Mouse (Mus musculus) midbrain, embryonic 10.5 days (tissue): ENCODE results near the gene Nutf2-ps1. TPM values are rescaled to one million over a fixed set of nuclear protein-coding genes. Genes with fewer than 3 reads are reported as not detected.

Experiments used
- DNase-seq: peaks from one replicate; pipeline ENCODE4 v3.0.0-alpha.2; 2017; ENCODE audit warnings: low spot score
- H3K27ac ChIP-seq: fragments of 300-500 bp; sonication (generic); replicated peaks from 2 replicates; pipeline ENCODE4 v1.5.1; 2016; ENCODE audit warnings: mild to moderate bottlenecking
- H3K27me3 ChIP-seq: fragments of 300-500 bp; sonication (generic); 2 replicates; pipeline ENCODE4 v1.6.1; 2016; ENCODE audit warnings: low read depth, mild to moderate bottlenecking; ENCODE audit not compliant: poor library complexity, severe bottlenecking
- H3K36me3 ChIP-seq: fragments of 300-500 bp; sonication (generic); 2 replicates; pipeline ENCODE4 v1.6.1; 2016; ENCODE audit warnings: mild to moderate bottlenecking, moderate library complexity
- H3K4me1 ChIP-seq: fragments of 300-500 bp; sonication (generic); 2 replicates; pipeline ENCODE4 v1.6.1; 2016
- H3K4me3 ChIP-seq: fragments of 300-500 bp; sonication (generic); 2 replicates; pipeline ENCODE4 v1.5.1; 2016; ENCODE audit warnings: mild to moderate bottlenecking, moderate library complexity
- H3K9me3 ChIP-seq: fragments of 300-500 bp; sonication (generic); replicated peaks from 2 replicates; pipeline ENCODE4 v1.6.1; 2016; ENCODE audit warnings: mild to moderate bottlenecking
- WGBS: fragments of 180-500 bp; shearing (Covaris S2); methylation state at CpG from one replicate; pipeline ENCODE4 v1.1.7; 2016; 5-methylcytosine and 5-hydroxymethylcytosine counted together
- polyA plus RNA-seq: library from polyadenylated mRNA; unstranded; fragments of >200 nt; fragmentation: Nextera tagmentation; extraction: Ambion mirVana; gene quantifications from 2 replicates; pipeline ENCODE4 v1.2.1, GENCODE M21; 2016

Gene Nutf2-ps1
- polyA plus RNA-seq, 1 experiment from 2014 or later, result 658 TPM

- DNase-seq, result no peak
- Histone ChIP-seq H3K27ac (peak overlapping the region; percentile 33), H3K4me1 (peaks cover 11% of the 10 kb centered on the region; the same call in 1 of the 2 replicates), H3K4me3 (no peak overlapping the region), H3K36me3 (no peaks in the 10 kb centered on the region), H3K27me3 (no peaks in the 10 kb centered on the region), H3K9me3 (0 out of 2 replicates have a peak, but pooled peaks cover 3% of the 10 kb centered on the region)
- 51% methylated on average over 4 of the region's 4 CpGs for WGBS
Observed at GRCm38 (mm10) chr19:53564174-53564573, 24.7 kb downstream of the Nutf2-ps1 start.

GRCm38 (mm10) chr19:53560436-53560835, 28.4 kb downstream of the Nutf2-ps1 start:
- DNase-seq, result no peak
- Histone ChIP-seq H3K27me3 (no peaks in the 10 kb centered on the region), H3K27ac (no peak overlapping the region), H3K4me3 (no peak overlapping the region), H3K36me3 (no peaks in the 10 kb centered on the region), H3K4me1 (peaks cover 16% of the 10 kb centered on the region), H3K9me3 (0 out of 2 replicates have a peak, but pooled peaks cover 3% of the 10 kb centered on the region)
- 81% methylated on average over 3 of the region's 3 CpGs for WGBS

- H3K4me1 ChIP-seq, result peaks cover 16% of the 10 kb centered on the region
- DNase-seq, result peak; percentile 20
- peak overlapping the region; percentile 24 for H3K4me3 ChIP-seq
- 0 out of 2 replicates have a peak, but pooled peaks cover 3% of the 10 kb centered on the region for H3K9me3 ChIP-seq
- no peaks in the 10 kb centered on the region for H3K36me3 ChIP-seq
- WGBS, result 43% methylated on average over 20 of the region's 20 CpGs
- peak overlapping the region; percentile 17; the same call in 1 of the 2 replicates for H3K27ac ChIP-seq
- no peaks in the 10 kb centered on the region for H3K27me3 ChIP-seq
Observed at GRCm38 (mm10) chr19:53557267-53557936, 31.5 kb downstream of the Nutf2-ps1 start.

GRCm38 (mm10) chr19:53556841-53557240, 32.0 kb downstream of the Nutf2-ps1 start:
- Histone ChIP-seq H3K36me3 (no peaks in the 10 kb centered on the region), H3K4me1 (peaks cover 18% of the 10 kb centered on the region), H3K27me3 (no peaks in the 10 kb centered on the region), H3K9me3 (0 out of 2 replicates have a peak, but pooled peaks cover 3% of the 10 kb centered on the region), H3K4me3 (no peak overlapping the region), H3K27ac (0 out of 2 replicates have a peak overlapping the region, but pooled peaks have one; percentile 17)
- 41% methylated on average over 6 of the region's 6 CpGs for WGBS
- DNase-seq, result no peak

- no peaks in the 10 kb centered on the region for H3K27me3 ChIP-seq
- peaks cover 18% of the 10 kb centered on the region for H3K4me1 ChIP-seq
- H3K4me3 ChIP-seq, result no peak overlapping the region
- DNase-seq, result no peak
- H3K9me3 ChIP-seq, result no peaks in the 10 kb centered on the region
- H3K27ac ChIP-seq, result 0 out of 2 replicates have a peak overlapping the region, but pooled peaks have one; percentile 6
- no peaks in the 10 kb centered on the region for H3K36me3 ChIP-seq
- 86% methylated on average over 5 of the region's 5 CpGs for WGBS
Observed at GRCm38 (mm10) chr19:53554981-53555616, 33.8 kb downstream of the Nutf2-ps1 start.

GRCm38 (mm10) chr19:53554402-53554801, 34.5 kb downstream of the Nutf2-ps1 start:
- Histone ChIP-seq H3K27me3 (no peaks in the 10 kb centered on the region), H3K4me3 (no peak overlapping the region), H3K36me3 (no peaks in the 10 kb centered on the region), H3K4me1 (peaks cover 18% of the 10 kb centered on the region), H3K9me3 (no peaks in the 10 kb centered on the region), H3K27ac (no peak overlapping the region)
- no peak for DNase-seq
- WGBS, result 88% methylated on average over 11 of the region's 11 CpGs

- peaks cover 22% of the 10 kb centered on the region for H3K4me1 ChIP-seq
- no peaks in the 10 kb centered on the region for H3K36me3 ChIP-seq
- H3K9me3 ChIP-seq, result no peaks in the 10 kb centered on the region
- H3K27me3 ChIP-seq, result no peaks in the 10 kb centered on the region
- DNase-seq, result no peak
- no peak overlapping the region for H3K4me3 ChIP-seq
- 67% methylated on average over 6 of the region's 6 CpGs for WGBS
- no peak overlapping the region; the same call in 1 of the 2 replicates for H3K27ac ChIP-seq
Observed at GRCm38 (mm10) chr19:53552795-53553194, 36.1 kb downstream of the Nutf2-ps1 start.

- no peak for DNase-seq
- WGBS, result 35% methylated on average over 10 of the region's 10 CpGs
- Histone ChIP-seq H3K27ac (no peak overlapping the region), H3K27me3 (no peaks in the 10 kb centered on the region), H3K9me3 (no peaks in the 10 kb centered on the region), H3K4me3 (no peak overlapping the region), H3K4me1 (peaks cover 22% of the 10 kb centered on the region), H3K36me3 (no peaks in the 10 kb centered on the region)
Observed at GRCm38 (mm10) chr19:53552216-53552786, 36.6 kb downstream of the Nutf2-ps1 start.

- Histone ChIP-seq H3K27me3 (no peaks in the 10 kb centered on the region), H3K36me3 (no peaks in the 10 kb centered on the region), H3K9me3 (no peaks in the 10 kb centered on the region), H3K4me3 (no peak overlapping the region), H3K27ac (no peak overlapping the region), H3K4me1 (peaks cover 21% of the 10 kb centered on the region)
- no peak for DNase-seq
- WGBS, result 87% methylated on average over 12 of the region's 12 CpGs
Observed at GRCm38 (mm10) chr19:53550972-53551371, 37.9 kb downstream of the Nutf2-ps1 start.

GRCm38 (mm10) chr19:53547597-53547996, 41.3 kb downstream of the Nutf2-ps1 start:
- Histone ChIP-seq H3K27me3 (no peaks in the 10 kb centered on the region), H3K9me3 (no peaks in the 10 kb centered on the region), H3K36me3 (no peaks in the 10 kb centered on the region), H3K4me1 (peaks cover 16% of the 10 kb centered on the region), H3K4me3 (no peak overlapping the region), H3K27ac (peak overlapping the region; percentile 55)
- WGBS, result 45% methylated on average over 8 of the region's 8 CpGs
- peak; percentile 43 for DNase-seq

- no peak overlapping the region for H3K27ac ChIP-seq
- H3K4me1 ChIP-seq, result peaks cover 13% of the 10 kb centered on the region
- no peak for DNase-seq
- no peaks in the 10 kb centered on the region for H3K27me3 ChIP-seq
- peaks cover 19% of the 10 kb centered on the region for H3K36me3 ChIP-seq
- H3K9me3 ChIP-seq, result no peaks in the 10 kb centered on the region
- H3K4me3 ChIP-seq, result no peak overlapping the region
- WGBS, result 82% methylated on average over 4 of the region's 4 CpGs
Observed at GRCm38 (mm10) chr19:53544923-53545561, 43.8 kb downstream of the Nutf2-ps1 start.

GRCm38 (mm10) chr19:53543602-53544001, 45.3 kb downstream of the Nutf2-ps1 start:
- Histone ChIP-seq H3K4me3 (no peak overlapping the region), H3K36me3 (peaks cover 31% of the 10 kb centered on the region), H3K9me3 (no peaks in the 10 kb centered on the region), H3K27ac (no peak overlapping the region), H3K4me1 (peaks cover 13% of the 10 kb centered on the region), H3K27me3 (no peaks in the 10 kb centered on the region)
- 56% methylated on average over 5 of the region's 5 CpGs for WGBS
- DNase-seq, result no peak
